Mouse (Mus musculus) cortical plate, adult 2 months (tissue): ENCODE results near the gene Tomm40l.

Experiments used
- CTCF ChIP-seq: fragments of 200-500 bp; IDR thresholded peaks from 2 replicates; pipeline ENCODE4 v1.5.1; 2011; ENCODE audit warnings: mild to moderate bottlenecking, control low read depth, low read length; ENCODE audit not compliant: insufficient read depth; ENCODE audit errors: extremely low read depth
- POLR2A ChIP-seq: fragments of 200-500 bp; IDR thresholded peaks from 2 replicates; pipeline ENCODE4 v1.6.1; 2011; ENCODE audit warnings: mild to moderate bottlenecking, low read length, control low read depth; ENCODE audit not compliant: insufficient read depth; ENCODE audit errors: extremely low read depth

DNA sequence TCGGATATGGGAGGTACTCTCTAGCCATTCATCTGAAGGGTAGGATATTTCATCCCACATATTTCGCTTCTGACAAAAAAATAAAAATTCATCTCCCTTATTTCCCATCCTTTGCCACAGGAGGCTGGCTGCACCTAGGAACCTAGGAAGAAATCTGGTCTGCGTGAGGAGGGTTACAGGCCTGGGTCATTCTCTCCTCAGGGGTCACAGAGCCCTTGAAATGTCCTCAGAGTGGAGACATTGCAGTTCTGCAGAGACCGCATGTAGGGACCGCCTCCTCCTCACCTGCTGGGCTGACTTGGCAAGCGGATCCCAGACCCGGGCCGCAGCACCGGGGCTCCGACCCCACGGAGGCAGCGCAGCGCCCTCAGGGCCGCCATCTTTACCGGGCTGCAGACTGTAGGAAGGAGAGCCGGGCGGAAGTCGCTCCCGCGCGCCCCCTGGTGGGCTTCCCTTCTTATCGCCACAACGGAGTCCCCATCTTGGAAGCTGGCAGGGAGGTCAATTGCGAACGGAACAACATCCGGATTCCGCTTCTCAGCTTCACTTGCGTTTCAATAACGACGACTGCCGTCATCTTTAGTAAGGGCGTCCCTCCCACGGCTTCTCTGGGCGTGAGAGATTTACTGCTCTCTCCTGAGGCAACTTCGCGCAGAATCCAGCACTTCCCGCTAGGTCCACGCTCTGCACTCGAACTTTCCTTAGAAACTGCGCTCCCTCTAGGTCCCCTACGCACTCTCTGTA, 24.6 kb upstream of the Tomm40l start:
- TF ChIP-seq CTCF (peak; percentile 71), POLR2A (peak; percentile 82; the same call in 1 of the 2 replicates)
